Mouse (Mus musculus): Measurements from ENCODE around the gene Nrtn. TPM values are rescaled to one million over a fixed set of nuclear protein-coding genes. Genes with fewer than 3 reads are reported as not detected.

Gene Nrtn
- polyA plus RNA-seq, 1 experiment = not detected

DNA sequence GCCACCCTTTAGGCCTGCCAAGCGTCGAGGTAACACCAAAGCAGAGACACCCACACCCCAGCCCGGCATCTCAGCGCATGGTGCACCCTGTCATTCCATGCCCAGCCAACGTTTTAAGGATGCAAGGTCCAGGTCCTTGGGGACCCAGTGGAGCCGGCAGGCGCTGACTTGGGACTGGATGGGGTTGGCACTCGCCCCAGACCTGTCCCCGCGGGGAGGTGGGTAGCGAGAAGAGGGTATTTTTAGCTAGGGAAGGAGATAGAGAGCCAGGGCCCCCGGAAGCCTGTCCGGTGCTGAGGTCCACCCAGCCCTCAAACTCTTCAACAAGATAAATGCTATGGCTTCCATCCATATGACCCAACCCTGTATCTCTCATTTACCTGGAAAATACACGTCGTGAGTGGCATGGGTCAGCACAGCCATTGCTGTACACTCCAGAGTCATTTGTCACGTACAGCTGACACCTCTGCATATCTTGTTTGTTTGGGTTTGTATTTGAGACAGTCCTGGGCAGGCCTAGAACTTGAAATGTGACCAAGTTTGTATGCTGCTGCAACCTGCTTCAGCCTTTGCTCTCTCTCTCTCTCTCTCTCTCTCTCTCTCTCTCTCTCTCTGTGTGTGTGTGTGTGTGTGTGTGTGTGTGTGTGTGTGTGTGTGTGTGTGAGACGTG lies 17.1 kb downstream of the Nrtn start:
- WGBS = 77% methylated on average over 16 of the region's 17 CpGs
- no peak overlapping the region for H3K27ac ChIP-seq (ENCODE audit: control insufficient read depth, insufficient read depth, low read depth, low read length, poor library complexity)
- H3K4me3 ChIP-seq (replicated peaks; ENCODE audit: control insufficient read depth, low read depth, low read length) = no peak overlapping the region
- TF ChIP-seq POLR2A (IDR thresholded peaks at IDR 0.05; ENCODE audit: borderline replicate concordance, control insufficient read depth, low read depth, low read length) = no peak
- no peak for TF ChIP-seq CTCF (IDR thresholded peaks at IDR 0.05; ENCODE audit: control insufficient read depth, insufficient read depth, low read length)
- H3K4me1 ChIP-seq (ENCODE audit: control insufficient read depth, insufficient read depth, low read length) = no peaks in the 10 kb centered on the region

DNA sequence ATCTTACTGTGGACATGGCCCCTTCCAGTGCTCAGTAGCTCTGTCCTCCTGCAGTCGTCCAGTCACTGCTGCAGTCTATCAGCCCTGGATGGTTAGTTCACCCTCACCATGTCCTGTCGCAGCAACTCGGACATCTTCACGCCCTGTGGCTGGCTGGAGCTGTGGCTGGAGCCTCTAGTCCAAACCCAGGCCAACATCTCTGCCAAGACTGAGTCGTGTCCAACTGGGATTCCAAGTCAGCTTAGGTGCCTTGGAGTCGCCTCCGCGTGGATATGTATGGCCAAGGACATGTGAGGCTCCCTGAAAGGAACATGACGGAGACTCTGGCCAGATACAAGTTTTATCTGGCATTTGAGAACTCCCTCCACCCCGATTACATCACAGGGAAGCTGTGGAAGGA lies 19.1 kb downstream of the Nrtn start:
- no peaks in the 10 kb centered on the region for H3K4me1 ChIP-seq (ENCODE audit: control insufficient read depth, insufficient read depth, low read length)
- TF ChIP-seq CTCF (IDR thresholded peaks at IDR 0.05; ENCODE audit: control insufficient read depth, insufficient read depth, low read length) (no peak), POLR2A (IDR thresholded peaks at IDR 0.05; ENCODE audit: borderline replicate concordance, control insufficient read depth, low read depth, low read length) (no peak)
- 83% methylated on average over 10 of the region's 10 CpGs for WGBS
- H3K4me3 ChIP-seq (replicated peaks; ENCODE audit: control insufficient read depth, low read depth, low read length) = no peak overlapping the region
- H3K27ac ChIP-seq (ENCODE audit: control insufficient read depth, insufficient read depth, low read depth, low read length, poor library complexity) = no peak overlapping the region

DNA sequence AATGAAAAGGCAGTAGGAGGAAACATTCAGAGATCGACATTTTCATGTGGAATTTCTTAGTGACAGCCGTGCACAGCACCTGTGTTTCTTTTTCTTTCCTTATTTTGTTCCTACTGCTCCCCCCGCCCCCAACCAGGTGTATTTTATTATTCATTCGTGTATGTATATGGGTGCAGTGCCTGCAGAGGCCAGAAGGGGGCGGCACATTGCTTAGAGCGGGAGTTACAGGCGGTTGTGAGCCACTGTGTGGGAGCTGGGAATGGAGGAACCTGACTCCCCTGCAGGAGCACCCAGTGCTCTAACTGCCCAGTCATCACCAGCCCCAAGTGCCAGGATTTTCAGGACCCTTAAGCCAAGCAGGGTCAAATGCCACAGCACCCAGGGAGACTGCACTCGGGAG lies 20.8 kb downstream of the Nrtn start:
- WGBS = 36% methylated on average over 8 of the region's 8 CpGs
- TF ChIP-seq POLR2A (IDR thresholded peaks at IDR 0.05; ENCODE audit: borderline replicate concordance, control insufficient read depth, low read depth, low read length) (no peak), CTCF (IDR thresholded peaks at IDR 0.05; ENCODE audit: control insufficient read depth, insufficient read depth, low read length) (peak; percentile 53)
- H3K4me1 ChIP-seq (ENCODE audit: control insufficient read depth, insufficient read depth, low read length) = no peaks in the 10 kb centered on the region

DNA sequence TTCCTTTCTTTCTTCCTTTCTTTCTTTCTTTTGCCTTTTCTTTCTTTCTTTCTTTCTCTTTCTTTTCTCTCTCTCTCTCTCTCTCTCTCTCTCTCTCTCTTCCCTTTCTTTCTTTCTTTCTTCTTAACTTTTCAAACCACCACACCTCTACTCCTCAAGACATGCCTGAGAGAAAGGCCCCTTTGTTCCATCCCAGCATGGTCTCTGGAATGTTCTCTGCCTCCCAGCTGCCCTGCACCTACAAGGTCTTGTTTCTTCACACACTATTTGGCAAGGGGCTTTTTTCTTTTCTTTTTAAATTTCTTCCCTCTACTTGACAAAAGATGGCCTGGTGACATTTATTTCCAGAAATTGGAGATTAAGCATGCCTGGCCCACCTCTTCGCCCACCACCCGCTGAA lies 27.7 kb downstream of the Nrtn start:
- 83% methylated on average over 2 of the region's 2 CpGs for WGBS
- Histone ChIP-seq H3K27ac (ENCODE audit: control insufficient read depth, insufficient read depth, low read depth, low read length, poor library complexity) (no peak overlapping the region), H3K4me3 (replicated peaks; ENCODE audit: control insufficient read depth, low read depth, low read length) (no peak overlapping the region), H3K4me1 (ENCODE audit: control insufficient read depth, insufficient read depth, low read length) (no peaks in the 10 kb centered on the region)
- no peak for TF ChIP-seq CTCF (IDR thresholded peaks at IDR 0.05; ENCODE audit: control insufficient read depth, insufficient read depth, low read length)

More for the DNA sequence above, 20.8 kb downstream of the Nrtn start:
- Histone ChIP-seq H3K27ac (ENCODE audit: control insufficient read depth, insufficient read depth, low read depth, low read length, poor library complexity) (no peak overlapping the region), H3K4me3 (replicated peaks; ENCODE audit: control insufficient read depth, low read depth, low read length) (no peak overlapping the region)

DNA sequence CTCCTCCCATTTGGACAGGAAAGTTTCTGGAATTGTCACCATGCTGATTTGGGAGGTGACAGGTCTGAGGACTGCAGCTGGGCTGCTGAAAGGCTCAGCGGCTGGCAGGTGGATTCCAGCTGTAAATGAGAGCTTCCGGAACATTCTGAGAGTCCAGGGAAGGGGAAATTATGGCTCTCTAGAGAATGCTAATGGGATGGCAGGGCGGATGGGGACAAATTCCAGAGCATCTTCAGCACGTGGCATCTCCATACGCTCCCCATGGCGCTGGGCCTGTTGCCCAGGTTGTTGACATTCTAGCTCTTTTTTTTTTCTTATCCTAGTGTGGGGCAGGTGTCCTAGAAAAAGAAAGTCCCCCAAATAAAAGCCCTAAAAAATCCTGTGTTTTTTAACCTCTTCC lies 28.2 kb downstream of the Nrtn start:
- Histone ChIP-seq H3K27ac (ENCODE audit: control insufficient read depth, insufficient read depth, low read depth, low read length, poor library complexity) (no peak overlapping the region), H3K4me1 (ENCODE audit: control insufficient read depth, insufficient read depth, low read length) (no peaks in the 10 kb centered on the region), H3K4me3 (replicated peaks; ENCODE audit: control insufficient read depth, low read depth, low read length) (no peak overlapping the region)
- TF ChIP-seq CTCF (IDR thresholded peaks at IDR 0.05; ENCODE audit: control insufficient read depth, insufficient read depth, low read length) = no peak
- no peak for TF ChIP-seq POLR2A (IDR thresholded peaks at IDR 0.05; ENCODE audit: borderline replicate concordance, control insufficient read depth, low read depth, low read length)
- 83% methylated on average over 6 of the region's 6 CpGs for WGBS

DNA sequence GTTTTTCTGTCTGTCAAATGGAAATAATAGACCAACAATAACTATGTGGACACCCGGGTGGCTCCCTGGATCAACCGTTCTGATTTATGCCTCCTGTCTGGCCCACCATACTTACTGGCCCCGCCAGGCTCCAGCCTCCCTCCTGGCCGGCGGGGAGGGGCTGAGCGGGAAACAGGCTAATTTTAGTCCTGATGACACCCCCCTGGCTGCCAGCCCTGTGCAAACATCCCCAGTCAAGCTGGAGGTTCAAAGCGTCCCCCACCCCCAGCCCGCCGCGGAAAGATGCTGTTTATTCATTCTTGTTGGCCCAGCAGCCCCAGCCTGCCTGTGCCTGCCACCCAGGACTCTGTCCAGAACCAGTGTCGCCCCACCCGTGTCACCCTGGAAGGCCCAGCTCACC lies 29.2 kb downstream of the Nrtn start:
- TF ChIP-seq POLR2A (IDR thresholded peaks at IDR 0.05; ENCODE audit: borderline replicate concordance, control insufficient read depth, low read depth, low read length) (no peak), CTCF (IDR thresholded peaks at IDR 0.05; ENCODE audit: control insufficient read depth, insufficient read depth, low read length) (no peak)
- Histone ChIP-seq H3K4me3 (replicated peaks; ENCODE audit: control insufficient read depth, low read depth, low read length) (no peak overlapping the region), H3K27ac (ENCODE audit: control insufficient read depth, insufficient read depth, low read depth, low read length, poor library complexity) (no peak overlapping the region), H3K4me1 (ENCODE audit: control insufficient read depth, insufficient read depth, low read length) (no peaks in the 10 kb centered on the region)
- 39% methylated on average over 12 of the region's 12 CpGs for WGBS

DNA sequence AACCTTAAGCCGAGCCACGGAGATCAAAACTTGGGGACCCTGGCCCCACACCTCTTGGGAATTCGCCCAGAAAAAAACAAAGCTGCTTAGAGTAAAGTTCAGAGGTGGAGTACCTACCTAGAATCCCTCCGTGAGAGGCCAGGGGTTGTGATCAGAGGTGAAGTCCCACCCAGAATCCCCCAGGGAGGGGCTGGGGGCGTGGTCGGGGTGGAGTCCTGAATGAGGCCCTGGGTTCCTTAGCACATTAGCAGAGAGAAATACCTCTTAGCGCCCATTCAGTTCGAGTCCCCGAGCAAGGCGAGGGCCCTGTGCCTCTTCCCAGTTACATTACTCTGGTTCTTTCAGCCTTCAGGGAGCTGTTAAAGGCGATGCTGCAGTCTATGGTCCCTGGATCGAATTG lies 29.7 kb downstream of the Nrtn start:
- no peak overlapping the region for H3K27ac ChIP-seq (ENCODE audit: control insufficient read depth, insufficient read depth, low read depth, low read length, poor library complexity)
- no peak overlapping the region for H3K4me3 ChIP-seq (replicated peaks; ENCODE audit: control insufficient read depth, low read depth, low read length)
- TF ChIP-seq POLR2A (IDR thresholded peaks at IDR 0.05; ENCODE audit: borderline replicate concordance, control insufficient read depth, low read depth, low read length) = no peak
- TF ChIP-seq CTCF (IDR thresholded peaks at IDR 0.05; ENCODE audit: control insufficient read depth, insufficient read depth, low read length) = no peak
- H3K4me1 ChIP-seq (ENCODE audit: control insufficient read depth, insufficient read depth, low read length) = no peaks in the 10 kb centered on the region
- 32% methylated on average over 12 of the region's 12 CpGs for WGBS

DNA sequence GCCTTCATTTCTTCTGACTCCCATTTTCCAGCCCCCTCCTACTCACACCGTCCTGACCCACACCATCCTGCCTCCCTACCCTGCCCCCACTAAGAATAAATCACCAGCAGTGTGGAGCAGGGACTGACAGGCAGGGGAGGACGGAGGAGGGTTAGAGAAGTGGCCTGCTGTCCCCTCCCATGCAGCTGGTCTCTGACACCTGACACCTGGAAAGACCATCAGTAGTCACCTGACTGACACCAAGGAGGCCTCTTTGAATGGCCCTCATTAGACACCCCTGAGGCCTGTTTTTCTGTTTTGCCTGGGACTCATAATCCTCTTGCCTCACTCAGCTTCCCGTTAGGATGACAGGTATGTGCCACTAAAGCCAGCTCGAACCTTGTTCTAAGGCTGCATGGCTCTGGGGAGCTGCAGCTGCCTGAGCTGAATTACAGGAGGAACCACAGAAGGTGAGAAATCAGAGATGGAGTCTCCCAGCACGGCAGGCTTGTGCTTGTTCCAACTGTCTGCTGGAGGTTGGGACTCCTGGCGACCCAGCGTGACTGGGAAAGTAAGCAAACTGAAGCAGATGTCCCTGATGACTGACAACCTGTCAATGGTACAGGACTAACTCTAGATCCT lies 30.2 kb downstream of the Nrtn start:
- TF ChIP-seq CTCF (IDR thresholded peaks at IDR 0.05; ENCODE audit: control insufficient read depth, insufficient read depth, low read length) = no peak
- no peak for TF ChIP-seq POLR2A (IDR thresholded peaks at IDR 0.05; ENCODE audit: borderline replicate concordance, control insufficient read depth, low read depth, low read length)
- Histone ChIP-seq H3K4me3 (replicated peaks; ENCODE audit: control insufficient read depth, low read depth, low read length) (no peak overlapping the region), H3K27ac (ENCODE audit: control insufficient read depth, insufficient read depth, low read depth, low read length, poor library complexity) (no peak overlapping the region), H3K4me1 (ENCODE audit: control insufficient read depth, insufficient read depth, low read length) (no peaks in the 10 kb centered on the region)
- WGBS = 47% methylated on average over 7 of the region's 7 CpGs
